Mouse (Mus musculus) neural tube, embryonic 14.5 days (tissue): ENCODE results near the gene Aldh5a1. TPM values are rescaled to one million over a fixed set of nuclear protein-coding genes. Genes with fewer than 3 reads are reported as not detected.

Experiments
- ATAC-seq: fragments of 200-750 bp; cut with Nextera tagmentation; 2 replicates; pipeline ENCODE4 v1.8.0; 2017; ENCODE audit warnings: low read depth, mild to moderate bottlenecking, moderate TSS enrichment, moderate library complexity
- H3K27ac ChIP-seq: fragments of 300-500 bp; sonication (generic); 2 replicates; pipeline ENCODE4 v1.5.1; 2014; ENCODE audit warnings: low read depth, mild to moderate bottlenecking, control low read depth, low read length, moderate library complexity, mixed read lengths
- H3K27me3 ChIP-seq: fragments of 300-500 bp; sonication (generic); 2 replicates; pipeline ENCODE4 v1.6.1; 2014; ENCODE audit warnings: low read length; ENCODE audit not compliant: control insufficient read depth, insufficient read depth
- H3K36me3 ChIP-seq: fragments of 300-500 bp; sonication (generic); 2 replicates; pipeline ENCODE4 v1.6.1; 2014; ENCODE audit warnings: low read length, mixed read lengths; ENCODE audit not compliant: control insufficient read depth, insufficient read depth
- H3K4me1 ChIP-seq: fragments of 300-500 bp; sonication (generic); 2 replicates; pipeline ENCODE4 v1.6.1; 2014; ENCODE audit warnings: low read length; ENCODE audit not compliant: control insufficient read depth, insufficient read depth
- H3K4me2 ChIP-seq: fragments of 300-500 bp; sonication (generic); 2 replicates; pipeline ENCODE4 v1.6.1; 2014; ENCODE audit warnings: mild to moderate bottlenecking, low read depth, low read length, control low read depth
- H3K4me3 ChIP-seq: fragments of 300-500 bp; sonication (generic); 2 replicates; pipeline ENCODE4 v1.5.1; 2014; ENCODE audit warnings: low read depth, low read length, control low read depth, mixed read lengths
- H3K9ac ChIP-seq: fragments of 300-500 bp; sonication (generic); replicated peaks from 2 replicates; pipeline ENCODE4 v1.6.1; 2014; ENCODE audit warnings: low read depth, mild to moderate bottlenecking, control low read depth, low read length, mixed read lengths
- H3K9me3 ChIP-seq: fragments of 300-500 bp; sonication (generic); 2 replicates; pipeline ENCODE4 v1.6.1; 2016; ENCODE audit warnings: low read length; ENCODE audit not compliant: control insufficient read depth
- WGBS: fragments of 180-500 bp; shearing (Covaris S2); extraction: QIAGEN DNeasy Blood & Tissue Kit; methylation state at CpG from one replicate; pipeline ENCODE4 v1.1.7; 2014; 5-methylcytosine and 5-hydroxymethylcytosine counted together
- polyA plus RNA-seq: library from polyadenylated mRNA; unstranded; fragments of >200 nt; fragmentation: Nextera tagmentation; extraction: Ambion mirVana; gene quantifications from 2 replicates; pipeline ENCODE4 v1.2.1, GENCODE M21; 2014

Aldh5a1 gene
- polyA plus RNA-seq, 1 experiment from 2014 or later: 15.4 TPM

DNA sequence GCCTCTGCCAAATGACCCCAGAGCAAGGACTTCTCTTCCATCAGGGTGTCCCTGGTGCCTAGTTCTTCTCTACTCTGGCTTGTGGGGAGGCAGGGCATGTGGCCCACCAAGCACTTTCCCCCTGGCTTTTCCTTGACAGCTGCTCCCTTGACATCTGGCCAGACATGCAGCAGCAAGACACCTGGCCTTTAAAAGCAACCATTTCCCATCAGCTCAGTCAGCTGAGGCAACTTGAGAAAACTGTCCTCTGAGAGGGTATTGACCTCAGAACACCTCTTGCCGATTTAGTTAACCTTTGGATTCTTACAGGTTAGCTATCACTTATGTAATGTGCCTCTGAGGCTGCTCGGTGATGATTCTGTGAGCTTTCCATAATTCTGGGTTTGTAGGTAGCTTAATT is 43.6 kb downstream of the Aldh5a1 start:
- Histone ChIP-seq H3K4me2 (no peak overlapping the region), H3K4me3 (no peak overlapping the region), H3K9ac (no peak overlapping the region), H3K9me3 (no peaks in the 10 kb centered on the region), H3K27ac (no peak overlapping the region), H3K4me1 (no peaks in the 10 kb centered on the region), H3K36me3 (no peaks in the 10 kb centered on the region), H3K27me3 (no peaks in the 10 kb centered on the region)
- WGBS: 89% methylated on average over 2 of the region's 2 CpGs
- no peak for ATAC-seq

DNA sequence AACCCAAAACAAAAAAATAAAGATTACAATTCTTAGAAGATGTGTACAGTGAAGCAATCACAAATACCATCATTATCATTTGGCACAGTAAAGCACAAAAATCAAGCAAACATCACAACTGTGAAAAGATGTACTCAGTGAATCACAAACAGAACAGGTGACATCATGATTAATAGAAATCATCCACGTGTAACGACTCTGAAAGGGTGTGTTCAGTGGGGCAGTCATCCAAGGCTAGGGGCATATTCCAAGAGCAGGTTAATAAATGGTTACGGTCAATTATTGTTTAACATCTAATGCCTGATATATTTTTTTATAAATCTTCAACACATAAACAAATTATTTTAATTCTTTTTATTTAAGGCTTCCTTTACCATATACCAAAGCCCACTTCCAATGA is 44.9 kb downstream of the Aldh5a1 start:
- no peak for ATAC-seq

DNA sequence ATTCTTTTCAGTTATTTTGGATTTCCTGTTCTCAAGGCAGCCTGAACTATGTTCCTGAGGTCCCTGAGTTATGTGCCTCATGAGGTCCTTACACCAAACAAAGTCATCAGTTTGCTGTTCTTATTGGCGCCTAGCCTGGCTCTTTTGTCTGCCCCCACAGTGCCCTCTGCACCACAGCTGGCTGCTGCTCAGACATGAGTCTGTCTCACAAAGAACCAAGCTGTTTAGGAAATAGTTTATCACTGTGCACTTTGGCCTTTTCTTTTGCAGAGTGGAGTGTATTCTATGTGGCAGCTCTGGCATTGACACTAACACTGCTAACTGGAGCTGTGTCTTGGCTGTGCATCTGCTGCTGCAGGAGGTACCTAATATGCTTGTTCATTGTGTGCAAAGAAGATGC is 47.9 kb downstream of the Aldh5a1 start:
- no peaks in the 10 kb centered on the region for H3K9me3 ChIP-seq
- H3K4me3 ChIP-seq: no peak overlapping the region
- peak; percentile 28; the same call in 1 of the 2 replicates for ATAC-seq
- no peak overlapping the region for H3K4me2 ChIP-seq
- H3K36me3 ChIP-seq: no peaks in the 10 kb centered on the region
- no peaks in the 10 kb centered on the region for H3K27me3 ChIP-seq
- WGBS: 20% methylated on average over 1 of the region's 1 CpGs
- H3K9ac ChIP-seq: no peak overlapping the region
- H3K27ac ChIP-seq: no peak overlapping the region
- no peaks in the 10 kb centered on the region for H3K4me1 ChIP-seq

More for the DNA sequence above, 44.9 kb downstream of the Aldh5a1 start:
- Histone ChIP-seq H3K27ac (no peak overlapping the region), H3K36me3 (no peaks in the 10 kb centered on the region), H3K9ac (no peak overlapping the region), H3K4me3 (no peak overlapping the region), H3K9me3 (no peaks in the 10 kb centered on the region), H3K27me3 (no peaks in the 10 kb centered on the region), H3K4me2 (no peak overlapping the region), H3K4me1 (no peaks in the 10 kb centered on the region)
- 90% methylated on average over 3 of the region's 3 CpGs for WGBS

DNA sequence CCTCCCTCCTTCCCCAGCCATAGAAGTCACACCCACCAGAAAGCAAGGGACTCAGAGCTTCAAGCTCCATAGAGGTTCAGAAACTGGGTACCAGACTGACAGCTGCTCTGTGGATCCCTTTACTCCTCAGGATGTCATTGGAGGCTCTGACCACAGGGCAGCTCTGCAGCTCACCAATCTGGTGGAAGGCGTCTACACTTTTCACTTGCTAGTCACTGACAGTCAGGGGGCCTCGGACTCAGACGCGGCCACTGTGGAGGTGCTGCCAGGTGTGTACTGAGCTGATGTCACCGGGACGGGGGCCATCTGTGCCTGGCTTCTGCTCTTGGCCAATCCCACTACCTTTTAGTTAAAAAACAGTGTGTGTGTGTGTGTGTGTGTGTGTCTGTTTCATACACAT is 55.0 kb downstream of the Aldh5a1 start:
- no peak for ATAC-seq
- 95% methylated on average over 6 of the region's 6 CpGs for WGBS

DNA sequence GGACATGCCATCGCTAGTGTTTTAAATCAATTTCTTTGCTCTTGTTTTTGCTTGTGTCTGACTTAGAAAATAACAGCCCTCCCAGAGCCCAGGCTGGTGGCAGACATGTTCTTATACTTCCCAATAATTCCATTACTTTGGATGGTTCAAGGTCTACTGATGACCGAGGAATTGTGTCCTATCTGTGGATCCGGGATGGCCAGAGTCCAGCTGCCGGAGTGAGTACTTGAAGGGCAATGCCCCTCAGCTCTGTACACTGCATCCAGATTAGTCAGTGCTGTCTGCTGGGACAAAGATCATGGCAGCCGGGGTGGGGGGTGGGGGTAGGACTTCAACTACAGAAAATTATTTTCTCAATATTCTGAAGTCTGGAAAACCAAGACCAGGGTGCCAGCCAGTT is 56.8 kb downstream of the Aldh5a1 start:
- Histone ChIP-seq H3K4me2 (no peak overlapping the region), H3K9me3 (no peaks in the 10 kb centered on the region), H3K27me3 (no peaks in the 10 kb centered on the region), H3K4me1 (no peaks in the 10 kb centered on the region), H3K27ac (no peak overlapping the region), H3K9ac (no peak overlapping the region), H3K36me3 (0 out of 2 replicates have a peak, but pooled peaks cover 5% of the 10 kb centered on the region), H3K4me3 (no peak overlapping the region)
- no peak for ATAC-seq
- WGBS: 91% methylated on average over 5 of the region's 5 CpGs

More for the DNA sequence above, 55.0 kb downstream of the Aldh5a1 start:
- H3K4me2 ChIP-seq: no peak overlapping the region
- H3K36me3 ChIP-seq: 0 out of 2 replicates have a peak, but pooled peaks cover 5% of the 10 kb centered on the region
- no peaks in the 10 kb centered on the region for H3K4me1 ChIP-seq
- no peak overlapping the region for H3K9ac ChIP-seq
- H3K9me3 ChIP-seq: no peaks in the 10 kb centered on the region
- no peaks in the 10 kb centered on the region for H3K27me3 ChIP-seq
- H3K4me3 ChIP-seq: no peak overlapping the region
- H3K27ac ChIP-seq: no peak overlapping the region

DNA sequence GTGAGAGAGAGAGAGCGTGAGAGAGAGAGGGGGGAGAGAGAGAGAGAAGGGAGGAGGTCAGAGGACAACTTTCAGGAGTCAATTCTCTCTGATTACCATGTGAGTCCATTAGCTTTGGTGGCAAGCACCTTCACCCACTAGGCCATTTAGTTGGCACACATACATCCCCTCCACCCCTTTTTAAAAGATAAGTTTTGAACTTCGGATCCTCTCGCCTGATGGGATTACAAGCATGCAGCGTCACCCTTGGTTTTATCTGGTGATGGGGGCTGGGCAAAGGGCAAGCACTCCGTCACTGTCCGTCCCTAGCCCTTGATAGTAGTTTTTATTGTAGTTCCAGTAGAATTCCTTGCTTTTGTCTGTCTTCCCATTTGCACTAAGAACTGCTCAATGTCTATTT is 57.3 kb downstream of the Aldh5a1 start:
- Histone ChIP-seq H3K27ac (no peak overlapping the region), H3K36me3 (0 out of 2 replicates have a peak, but pooled peaks cover 5% of the 10 kb centered on the region)

DNA sequence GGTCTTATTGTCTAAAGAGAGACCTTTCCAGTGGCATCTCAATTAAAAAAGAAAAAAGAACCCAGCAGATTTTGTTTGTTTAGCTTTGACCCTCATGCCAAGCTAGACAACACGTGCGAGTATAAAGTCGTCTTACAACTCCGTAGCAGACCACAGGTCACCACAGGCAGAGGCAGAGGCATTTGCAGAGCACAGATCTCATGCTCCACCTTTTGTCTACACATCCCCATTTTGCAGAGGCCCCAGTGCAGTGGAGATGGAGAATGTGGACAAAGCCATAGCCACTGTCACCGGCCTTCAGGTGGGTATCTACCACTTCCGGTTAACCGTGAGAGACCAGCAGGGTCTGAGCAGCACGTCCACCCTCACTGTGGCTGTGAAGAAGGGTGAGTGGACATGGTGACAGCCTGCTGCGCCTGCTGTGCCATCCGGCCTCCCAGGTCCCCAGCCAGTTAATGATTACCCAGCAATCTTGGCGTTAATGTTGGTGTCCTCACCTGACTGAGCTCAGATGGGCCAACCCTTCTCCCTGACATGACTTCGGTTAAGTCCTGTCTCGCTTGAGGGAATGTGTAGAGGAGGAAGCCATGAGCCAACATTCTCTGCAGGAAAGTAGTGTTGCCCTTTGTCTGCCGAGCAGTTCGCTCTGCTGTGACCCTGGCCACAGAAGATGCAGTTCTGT is 58.0 kb downstream of the Aldh5a1 start:
- ATAC-seq: no peak
- 0 out of 2 replicates have a peak, but pooled peaks cover 5% of the 10 kb centered on the region for H3K36me3 ChIP-seq
- no peak overlapping the region for H3K4me2 ChIP-seq
- no peak overlapping the region for H3K9ac ChIP-seq
- H3K27ac ChIP-seq: no peak overlapping the region
- no peaks in the 10 kb centered on the region for H3K4me1 ChIP-seq
- WGBS: 90% methylated on average over 15 of the region's 15 CpGs
- no peaks in the 10 kb centered on the region for H3K27me3 ChIP-seq
- no peak overlapping the region for H3K4me3 ChIP-seq
- no peaks in the 10 kb centered on the region for H3K9me3 ChIP-seq

More for the DNA sequence above, 57.3 kb downstream of the Aldh5a1 start:
- ATAC-seq: no peak
- no peak overlapping the region for H3K9ac ChIP-seq
- H3K4me1 ChIP-seq: no peaks in the 10 kb centered on the region
- no peak overlapping the region for H3K4me3 ChIP-seq
- no peaks in the 10 kb centered on the region for H3K9me3 ChIP-seq
- no peaks in the 10 kb centered on the region for H3K27me3 ChIP-seq
- H3K4me2 ChIP-seq: no peak overlapping the region
- 86% methylated on average over 6 of the region's 6 CpGs for WGBS

DNA sequence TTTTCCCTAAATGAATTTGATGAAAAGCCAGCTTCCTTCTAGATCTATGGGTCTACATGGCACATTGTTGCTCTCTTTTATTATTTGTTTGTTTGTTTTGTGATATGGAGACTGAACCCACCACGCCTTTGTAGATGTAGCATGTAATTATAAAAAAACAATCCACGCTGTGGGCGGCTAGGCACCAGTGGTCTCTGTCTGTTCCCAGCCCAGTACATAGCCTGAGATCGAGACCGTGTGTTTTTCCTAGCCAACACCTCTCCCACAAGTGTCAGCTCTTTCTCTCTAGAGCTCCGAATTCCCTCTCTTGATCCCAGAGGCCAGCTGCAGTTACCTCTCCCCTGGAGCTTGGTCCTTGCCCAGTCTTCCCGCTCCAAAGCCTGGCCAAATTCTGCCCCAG is 69.2 kb downstream of the Aldh5a1 start:
- Histone ChIP-seq H3K4me2 (no peak overlapping the region), H3K27ac (no peak overlapping the region), H3K27me3 (no peaks in the 10 kb centered on the region), H3K4me1 (no peaks in the 10 kb centered on the region), H3K4me3 (no peak overlapping the region), H3K36me3 (no peaks in the 10 kb centered on the region), H3K9ac (no peak overlapping the region), H3K9me3 (no peaks in the 10 kb centered on the region)
- 92% methylated on average over 7 of the region's 7 CpGs for WGBS
- ATAC-seq: no peak

DNA sequence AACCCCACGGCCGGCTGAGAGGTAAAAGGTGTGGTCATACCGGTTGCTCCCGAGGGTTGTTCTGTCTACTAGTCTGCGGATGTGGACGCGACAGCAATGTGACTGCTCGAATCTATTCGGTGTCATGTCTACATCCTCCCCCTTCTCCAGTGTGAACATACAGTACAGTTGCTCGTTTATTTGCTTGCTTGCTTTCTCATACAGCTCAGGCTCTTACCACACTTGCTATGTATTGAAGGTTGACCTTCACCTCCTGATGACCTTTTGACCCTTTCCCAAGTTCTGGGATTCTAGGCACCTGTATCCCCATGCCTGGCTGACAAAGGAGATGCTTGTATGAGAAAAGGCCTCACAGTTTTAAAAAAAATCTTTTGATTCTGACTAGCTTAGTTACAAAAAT is 69.7 kb downstream of the Aldh5a1 start:
- no peaks in the 10 kb centered on the region for H3K9me3 ChIP-seq
- H3K4me3 ChIP-seq: no peak overlapping the region
- H3K9ac ChIP-seq: no peak overlapping the region
- H3K4me2 ChIP-seq: no peak overlapping the region
- H3K27me3 ChIP-seq: no peaks in the 10 kb centered on the region
- no peak for ATAC-seq
- WGBS: 94% methylated on average over 10 of the region's 10 CpGs
- H3K4me1 ChIP-seq: no peaks in the 10 kb centered on the region
- no peak overlapping the region for H3K27ac ChIP-seq
- no peaks in the 10 kb centered on the region for H3K36me3 ChIP-seq
